Mouse (Mus musculus): ENCODE results near the gene Apom. TPM values are rescaled to one million over a fixed set of nuclear protein-coding genes. Genes with fewer than 3 reads are reported as not detected.

Gene Apom
- total and polyA plus RNA-seq, 2 experiments from 2014 or later = 0.11 TPM; not detected in 1

- Histone ChIP-seq H3K4me1 (ENCODE audit: control insufficient read depth, insufficient read depth) (peaks cover 15% of the 10 kb centered on the region), H3K36me3 (replicated peaks; ENCODE audit: control insufficient read depth, insufficient read depth, low read length) (peaks cover 81% of the 10 kb centered on the region), H3K27ac (ENCODE audit: low read depth) (no peak overlapping the region), H3K4me3 (ENCODE audit: low read depth, low read length) (no peak overlapping the region), H3K4me2 (ENCODE audit: low read depth, low read length) (no peak overlapping the region), H3K27me3 (ENCODE audit: control insufficient read depth, insufficient read depth, low read length) (no peaks in the 10 kb centered on the region), H3K9ac (replicated peaks; ENCODE audit: low read depth, low read length) (no peak overlapping the region), H3K9me3 (replicated peaks; ENCODE audit: control insufficient read depth, low read length) (no peaks in the 10 kb centered on the region)
- no peak for DNase-seq (ENCODE audit: low spot score)
- no peak for TF ChIP-seq EP300 (IDR thresholded peaks at IDR 0.05; ENCODE audit: low read depth)
- TF ChIP-seq CTCF (IDR thresholded peaks at IDR 0.05; ENCODE audit: low read depth) = no peak
- ATAC-seq (ENCODE audit: insufficient read depth, low read depth) = no peak
- 92% methylated on average over 16 of the region's 16 CpGs for WGBS
Measured at GRCm38 (mm10) chr17:35158850-35159593, 27.2 kb upstream of the Apom start.

GRCm38 (mm10) chr17:35157661-35158175 lies 25.9 kb upstream of the Apom start:
- H3K9ac ChIP-seq (replicated peaks; ENCODE audit: low read depth, low read length) = no peak overlapping the region
- no peak for DNase-seq (ENCODE audit: low spot score)
- no peak for ATAC-seq (ENCODE audit: insufficient read depth, low read depth)
- no peak overlapping the region for H3K4me3 ChIP-seq (ENCODE audit: low read depth, low read length)
- no peaks in the 10 kb centered on the region for H3K27me3 ChIP-seq (ENCODE audit: control insufficient read depth, insufficient read depth, low read length)
- H3K27ac ChIP-seq (ENCODE audit: low read depth) = no peak overlapping the region
- no peaks in the 10 kb centered on the region for H3K9me3 ChIP-seq (replicated peaks; ENCODE audit: control insufficient read depth, low read length)
- H3K4me2 ChIP-seq (ENCODE audit: low read depth, low read length) = no peak overlapping the region
- 89% methylated on average over 8 of the region's 8 CpGs for WGBS
- TF ChIP-seq CTCF (IDR thresholded peaks at IDR 0.05; ENCODE audit: low read depth) = no peak
- no peak for TF ChIP-seq EP300 (IDR thresholded peaks at IDR 0.05; ENCODE audit: low read depth)
- peaks cover 94% of the 10 kb centered on the region for H3K36me3 ChIP-seq (replicated peaks; ENCODE audit: control insufficient read depth, insufficient read depth, low read length)
- peaks cover 8% of the 10 kb centered on the region for H3K4me1 ChIP-seq (ENCODE audit: control insufficient read depth, insufficient read depth)

GRCm38 (mm10) chr17:35157254-35157653 lies 25.4 kb upstream of the Apom start:
- Histone ChIP-seq H3K4me2 (ENCODE audit: low read depth, low read length) (no peak overlapping the region), H3K36me3 (replicated peaks; ENCODE audit: control insufficient read depth, insufficient read depth, low read length) (peaks cover 99% of the 10 kb centered on the region), H3K4me3 (ENCODE audit: low read depth, low read length) (no peak overlapping the region), H3K27me3 (ENCODE audit: control insufficient read depth, insufficient read depth, low read length) (no peaks in the 10 kb centered on the region), H3K9ac (replicated peaks; ENCODE audit: low read depth, low read length) (no peak overlapping the region), H3K4me1 (ENCODE audit: control insufficient read depth, insufficient read depth) (peaks cover 3% of the 10 kb centered on the region), H3K9me3 (replicated peaks; ENCODE audit: control insufficient read depth, low read length) (no peaks in the 10 kb centered on the region), H3K27ac (ENCODE audit: low read depth) (no peak overlapping the region)
- TF ChIP-seq EP300 (IDR thresholded peaks at IDR 0.05; ENCODE audit: low read depth) = no peak
- TF ChIP-seq CTCF (IDR thresholded peaks at IDR 0.05; ENCODE audit: low read depth) = no peak
- no peak for ATAC-seq (ENCODE audit: insufficient read depth, low read depth)
- DNase-seq (ENCODE audit: low spot score) = no peak
- WGBS = 80% methylated on average over 8 of the region's 8 CpGs

GRCm38 (mm10) chr17:35156461-35157200 lies 24.8 kb upstream of the Apom start:
- TF ChIP-seq CTCF (IDR thresholded peaks at IDR 0.05; ENCODE audit: low read depth) = no peak
- no peak for TF ChIP-seq EP300 (IDR thresholded peaks at IDR 0.05; ENCODE audit: low read depth)
- H3K27ac ChIP-seq (ENCODE audit: low read depth) = no peak overlapping the region
- H3K4me2 ChIP-seq (ENCODE audit: low read depth, low read length) = no peak overlapping the region
- no peaks in the 10 kb centered on the region for H3K27me3 ChIP-seq (ENCODE audit: control insufficient read depth, insufficient read depth, low read length)
- no peak overlapping the region for H3K9ac ChIP-seq (replicated peaks; ENCODE audit: low read depth, low read length)
- no peak overlapping the region for H3K4me3 ChIP-seq (ENCODE audit: low read depth, low read length)
- ATAC-seq (ENCODE audit: insufficient read depth, low read depth) = no peak
- H3K4me1 ChIP-seq (ENCODE audit: control insufficient read depth, insufficient read depth) = no peaks in the 10 kb centered on the region
- no peaks in the 10 kb centered on the region for H3K9me3 ChIP-seq (replicated peaks; ENCODE audit: control insufficient read depth, low read length)
- no peak for DNase-seq (ENCODE audit: low spot score)
- peaks cover 100% of the 10 kb centered on the region for H3K36me3 ChIP-seq (replicated peaks; ENCODE audit: control insufficient read depth, insufficient read depth, low read length)
- WGBS = 85% methylated on average over 33 of the region's 33 CpGs

- 81% methylated on average over 12 of the region's 12 CpGs for WGBS
- no peak overlapping the region for H3K4me3 ChIP-seq (ENCODE audit: low read depth, low read length)
- no peak overlapping the region for H3K9ac ChIP-seq (replicated peaks; ENCODE audit: low read depth, low read length)
- H3K27ac ChIP-seq (ENCODE audit: low read depth) = no peak overlapping the region
- DNase-seq (ENCODE audit: low spot score) (no peak), ATAC-seq (ENCODE audit: insufficient read depth, low read depth) (no peak)
- H3K27me3 ChIP-seq (ENCODE audit: control insufficient read depth, insufficient read depth, low read length) = no peaks in the 10 kb centered on the region
- H3K9me3 ChIP-seq (replicated peaks; ENCODE audit: control insufficient read depth, low read length) = no peaks in the 10 kb centered on the region
- peaks cover 99% of the 10 kb centered on the region for H3K36me3 ChIP-seq (replicated peaks; ENCODE audit: control insufficient read depth, insufficient read depth, low read length)
- no peak overlapping the region for H3K4me2 ChIP-seq (ENCODE audit: low read depth, low read length)
- no peaks in the 10 kb centered on the region for H3K4me1 ChIP-seq (ENCODE audit: control insufficient read depth, insufficient read depth)
- no peak for TF ChIP-seq CTCF (IDR thresholded peaks at IDR 0.05; ENCODE audit: low read depth)
- TF ChIP-seq EP300 (IDR thresholded peaks at IDR 0.05; ENCODE audit: low read depth) = no peak
Measured at GRCm38 (mm10) chr17:35155451-35155850, 23.6 kb upstream of the Apom start.

Data from heart, postnatal 0 days (tissue).